Mouse (Mus musculus): Measurements from ENCODE around the gene Tnrc6b.

DNA sequence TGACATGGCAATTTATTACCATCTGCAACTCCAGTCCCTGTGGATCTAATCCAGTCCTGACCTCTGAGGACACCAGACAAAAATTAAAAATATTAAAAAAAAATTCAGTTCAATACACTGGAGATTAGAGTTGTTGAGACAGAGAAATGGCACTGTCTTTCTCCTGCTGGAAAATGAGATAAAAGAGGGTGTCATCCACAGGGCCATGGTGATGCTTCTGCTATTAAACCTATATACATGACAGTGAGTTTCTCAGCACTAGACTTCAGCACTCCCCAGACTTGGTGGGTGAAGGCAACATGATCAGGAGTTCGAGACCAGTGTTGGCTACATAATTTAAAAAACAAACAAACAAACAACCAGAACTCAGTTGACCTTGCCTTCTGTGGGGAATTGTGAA is 43.0 kb downstream of the Tnrc6b start:
- TF ChIP-seq GATA1 (IDR thresholded peaks at IDR 0.05; ENCODE audit: low read length) (no peak), TAL1 (IDR thresholded peaks at IDR 0.05; ENCODE audit: low read length) (no peak)

All from erythroblast, embryonic 14.5 days (primary cell).